Mouse (Mus musculus) liver, embryonic 14.5 days (tissue): ENCODE measurements at regions not wholly inside any gene's neighbourhood (a gene's known extent, or its start where the extent isn't known, plus 50 kb on each side); places are given as distances from the start of the nearest gene placed in this dataset.

Experiments
- CTCF ChIP-seq: IDR thresholded peaks from 2 replicates; pipeline ENCODE4 v1.5.1; 2016; ENCODE audit warnings: antibody characterized with exemption, low read depth, control low read depth
- EP300 ChIP-seq: IDR thresholded peaks from 2 replicates; pipeline ENCODE4 v1.6.1; 2016; ENCODE audit warnings: antibody characterized with exemption, low read depth

DNA sequence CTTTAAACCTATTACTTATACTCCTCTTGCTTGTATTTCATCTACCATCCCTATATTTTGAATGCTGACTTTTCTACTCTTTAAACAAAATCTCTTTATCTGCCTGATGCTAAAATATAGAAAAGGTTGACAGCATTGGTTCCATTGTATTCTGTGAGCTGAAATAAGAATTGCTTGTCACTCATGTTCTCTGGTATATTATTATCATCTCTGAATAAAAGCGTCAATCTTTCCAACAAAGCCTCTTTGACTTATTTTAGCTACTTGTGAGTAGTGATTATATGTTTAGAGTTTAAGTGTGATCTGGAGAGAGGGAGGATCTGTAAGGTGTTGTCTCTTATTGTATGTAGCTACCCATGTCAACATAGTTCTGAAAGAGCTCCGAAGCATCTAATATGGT, 129.5 kb downstream of the Gm13691 start:
- no peak for TF ChIP-seq EP300
- TF ChIP-seq CTCF: no peak
